Mouse (Mus musculus) right cerebral cortex, postnatal 10 days (tissue): Measurements from ENCODE around the gene Lmnb2.
A peak's percentile ranks its signal among the peaks of the same experiment; 100 is the strongest.

Experiments
- DNase-seq, 2 experiments: peaks; one replicate each; pipeline ENCODE4 v3.0.0; 2021; ENCODE audit warnings: low spot score in 2 of 2

Gene Lmnb2

GRCm38 (mm10) chr10:80930361-80931152 is 12.5 kb upstream of the Lmnb2 start:
- no peak for DNase-seq

- DNase-seq: peak; percentile 99 to 100
Observed at GRCm38 (mm10) chr10:80929299-80930226, 11.5 kb upstream of the Lmnb2 start, which contains the start of gene Gadd45b. Gadd45b (plus strand) TSS chr10:80930073.

GRCm38 (mm10) chr10:80928586-80929298 is 10.7 kb upstream of the Lmnb2 start:
- peak; percentile 95 to 96 for DNase-seq

GRCm38 (mm10) chr10:80925472-80925871 is 7.4 kb upstream of the Lmnb2 start:
- no peak for DNase-seq

GRCm38 (mm10) chr10:80921923-80922322 is 3.9 kb upstream of the Lmnb2 start:
- no peak for DNase-seq

GRCm38 (mm10) chr10:80917336-80917778 is 688 bp downstream of the Lmnb2 start:
- no peak for DNase-seq

- DNase-seq: no peak
Observed at GRCm38 (mm10) chr10:80915736-80916135, 2.3 kb downstream of the Lmnb2 start.

GRCm38 (mm10) chr10:80915260-80915659 is 2.8 kb downstream of the Lmnb2 start:
- no peak for DNase-seq

- no peak for DNase-seq
Observed at GRCm38 (mm10) chr10:80914253-80914656, 3.8 kb downstream of the Lmnb2 start.

- no peak for DNase-seq
Observed at GRCm38 (mm10) chr10:80913364-80914011, 4.6 kb downstream of the Lmnb2 start.

GRCm38 (mm10) chr10:80911891-80912290 is 6.2 kb downstream of the Lmnb2 start:
- DNase-seq: no peak

- DNase-seq: no peak
Observed at GRCm38 (mm10) chr10:80911354-80911753, 6.7 kb downstream of the Lmnb2 start.

GRCm38 (mm10) chr10:80909375-80910162 is 8.5 kb downstream of the Lmnb2 start:
- DNase-seq: no peak

GRCm38 (mm10) chr10:80904709-80905108 is 13.3 kb downstream of the Lmnb2 start:
- DNase-seq: no peak

- no peak for DNase-seq
Observed at GRCm38 (mm10) chr10:80904004-80904693, 13.9 kb downstream of the Lmnb2 start.

GRCm38 (mm10) chr10:80903282-80903681 is 14.8 kb downstream of the Lmnb2 start:
- no peak for DNase-seq

GRCm38 (mm10) chr10:80902273-80902940 is 15.6 kb downstream of the Lmnb2 start:
- no peak for DNase-seq

GRCm38 (mm10) chr10:80901409-80902272 is 16.4 kb downstream of the Lmnb2 start:
- DNase-seq: no peak
